ENCODE assay signal across 10 mouse cellular contexts in the genomic region with DNA sequence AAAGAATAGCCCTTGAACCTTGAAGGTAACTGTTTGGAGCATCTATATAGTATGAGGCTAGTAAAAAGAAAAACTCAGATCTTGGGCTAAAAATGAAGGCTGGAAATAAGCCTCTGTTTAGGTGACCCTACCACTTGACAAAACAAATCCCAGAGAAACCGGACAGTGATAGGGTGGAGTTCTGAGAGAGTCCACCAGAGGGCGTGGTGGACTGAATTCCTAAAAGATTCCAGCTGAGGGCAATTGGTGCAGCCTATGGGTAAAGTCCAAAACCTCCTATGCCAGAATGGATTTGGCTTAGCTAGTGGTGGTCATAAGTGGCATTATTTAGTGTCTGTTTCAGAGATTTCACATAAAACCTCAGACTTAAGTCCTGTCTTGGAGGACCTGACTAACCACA. TPM values are rescaled to one million over a fixed set of nuclear protein-coding genes. Genes with fewer than 3 reads are reported as not detected.
DNase-seq lines count a peak whose midpoint lies in the region; ATAC-seq and TF ChIP-seq lines count a peak whose summit lies in the region.
"Had no signal": no experiment of that assay in that cellular context is flagged by ENCODE, and none has a peak within 500 bp of the region (broad histone marks: within the 10 kb centered on the region; RNA-seq: fewer than 3 reads in every experiment).

No protein-coding gene starts in this region.

- H3K9ac ChIP-seq in forebrain, embryonic 14.5 days (ENCODE audit: low read length) = no peak overlapping the region
- no peak overlapping the region for H3K9ac ChIP-seq in forebrain, embryonic 15.5 days (replicated peaks)
- H3K9ac ChIP-seq: midbrain, embryonic 12.5 days had no signal

- H3K4me3 ChIP-seq in forebrain, embryonic 14.5 days (ENCODE audit: low read depth, low read length) = no peak overlapping the region
- H3K4me3 ChIP-seq in forebrain, embryonic 15.5 days = no peak overlapping the region
- H3K4me3 ChIP-seq: midbrain, embryonic 12.5 days had no signal

- H3K4me2 ChIP-seq in forebrain, embryonic 14.5 days (ENCODE audit: low read length) = no peak overlapping the region
- no peak overlapping the region for H3K4me2 ChIP-seq in forebrain, embryonic 15.5 days (replicated peaks)
- H3K4me2 ChIP-seq: midbrain, embryonic 12.5 days had no signal

- H3K9me3 ChIP-seq in forebrain, embryonic 14.5 days (replicated peaks; ENCODE audit: control insufficient read depth, low read length) = no peaks in the 10 kb centered on the region
- no peaks in the 10 kb centered on the region for H3K9me3 ChIP-seq in forebrain, embryonic 15.5 days
- H3K9me3 ChIP-seq: midbrain, embryonic 12.5 days had no signal

- ATAC-seq in forebrain, embryonic 14.5 days = no peak
- ATAC-seq in forebrain, embryonic 15.5 days (replicated peaks) = no peak
- ATAC-seq in megakaryocyte progenitor cell, adult 5-6 weeks (replicated peaks; ENCODE audit: poor library complexity) = 0 out of 2 replicates have a peak, but pooled peaks have one; percentile 37

- no peaks in the 10 kb centered on the region for H3K36me3 ChIP-seq in forebrain, embryonic 14.5 days (ENCODE audit: control insufficient read depth, insufficient read depth, low read length)
- no peaks in the 10 kb centered on the region for H3K36me3 ChIP-seq in forebrain, embryonic 15.5 days
- H3K36me3 ChIP-seq: midbrain, embryonic 12.5 days had no signal

- TF ChIP-seq CTCF in brain, embryonic 14.5 days (IDR thresholded peaks at IDR 0.05; ENCODE audit: borderline replicate concordance, extremely low read depth, insufficient read depth, insufficient read length) = peak; percentile 65; the same call in 1 of the 2 replicates

- no peaks in the 10 kb centered on the region for H3K27me3 ChIP-seq in forebrain, embryonic 14.5 days (replicated peaks; ENCODE audit: control insufficient read depth, insufficient read depth, low read length)
- no peaks in the 10 kb centered on the region for H3K27me3 ChIP-seq in forebrain, embryonic 15.5 days
- H3K27me3 ChIP-seq: midbrain, embryonic 12.5 days had no signal

- H3K4me1 ChIP-seq in forebrain, embryonic 14.5 days (ENCODE audit: control insufficient read depth, insufficient read depth, low read length) = no peaks in the 10 kb centered on the region
- H3K4me1 ChIP-seq in forebrain, embryonic 15.5 days = no peaks in the 10 kb centered on the region
- H3K4me1 ChIP-seq: midbrain, embryonic 12.5 days had no signal

- DNase-seq in forebrain, embryonic 14.5 days (ENCODE audit: low spot score) = peak; percentile 31
- DNase-seq in ovary, postnatal 14 days (ENCODE audit: low spot score) = peak; percentile 6
- DNase-seq in ovary, adult 18-20 months (ENCODE audit: low spot score) = no peak
- peak; percentile 40 for DNase-seq in brain, embryonic 14.5 days (ENCODE audit: low read depth)
- peak; percentile 40 to 53 for DNase-seq in frontal cortex, postnatal 36 days (ENCODE audit: low spot score in 2 of 2)
- no peak for DNase-seq in gastrocnemius, postnatal 4 days (ENCODE audit: low spot score in 2 of 2)

- TF ChIP-seq POLR2A in brain, embryonic 14.5 days (IDR thresholded peaks at IDR 0.05; ENCODE audit: borderline replicate concordance, extremely low read depth, insufficient read depth, insufficient read length, poor library complexity, severe bottlenecking) = no peak

- 8% methylated on average over 2 of the region's 2 CpGs for WGBS in forebrain, embryonic 14.5 days
- 13% methylated on average over 2 of the region's 2 CpGs for WGBS in forebrain, embryonic 15.5 days

- H3K27ac ChIP-seq in forebrain, embryonic 14.5 days (ENCODE audit: low read depth, low read length) = no peak overlapping the region
- no peak overlapping the region for H3K27ac ChIP-seq in forebrain, embryonic 15.5 days (replicated peaks)
- H3K27ac ChIP-seq: midbrain, embryonic 12.5 days had no signal

RNA-seq across cellular contexts. Expression of gene Glra1, which starts 36.9 kb away (rescaled TPM):
- not detected in 2 replicates for polyA plus RNA-seq in forebrain, embryonic 14.5 days (2014; fragmentation: Nextera tagmentation; extraction: Ambion mirVana)
- polyA plus RNA-seq in forebrain, embryonic 15.5 days (2015; fragmentation: Nextera tagmentation; extraction: Ambion mirVana) = not detected in 2 replicates
- polyA plus RNA-seq in brain, embryonic 14.5 days (2012; rRNA removed) = 0.34 and 1.3 TPM in 2 replicates
- not detected in 2 replicates for total RNA-seq in megakaryocyte progenitor cell, adult 5-6 weeks (2015)
- total RNA-seq in megakaryocyte progenitor cell, adult 5-6 weeks (2017) = not detected in 2 replicates
- total RNA-seq in gastrocnemius, postnatal 4 days (2021) = not detected
- polyA plus RNA-seq: heart, embryonic 16.5 days; midbrain, embryonic 12.5 days had no signal

Comparison
In these comparisons a context has a peak if more than half of its experiments do, and no peak if none do; other contexts are left out.
1. DNase-seq: peak in forebrain, embryonic 14.5 days (single experiment), ovary, postnatal 14 days (single experiment), brain, embryonic 14.5 days (single experiment) and frontal cortex, postnatal 36 days (2 of 2); none in ovary, adult 18-20 months (single experiment) and gastrocnemius, postnatal 4 days (0 of 2).